Mouse (Mus musculus) left cerebral cortex, postnatal 25 days (tissue): Measurements from ENCODE around the gene Nebl. TPM values are rescaled to one million over a fixed set of nuclear protein-coding genes. Genes with fewer than 3 reads are reported as not detected.
"Not testable (repeated sequence)": the region's sequence is repeated elsewhere in the genome, so short reads cannot be mapped to it uniquely, and the experiment has no call there.

ENCODE experiments used
- DNase-seq, 2 experiments: peaks; one replicate each; pipeline ENCODE4 v3.0.0; 2022; ENCODE audit warnings: low spot score in 2 of 2, mixed read lengths in 1 of 2
- intact Hi-C: fragments of 180-260 bp; cut with DNase I; formaldehyde crosslinking; loops from one replicate; pipeline ENCODE4 v1.15.1; 2025
- microRNA-seq, 2 experiments: library from miRNA; unstranded; fragments of <30 nt; microRNA quantifications; one replicate each; pipeline ENCODE4 v1.2.0; 2022
- total RNA-seq, 2 experiments: library from RNA; stranded (reverse); gene quantifications; 2 replicates each; pipeline ENCODE4 v1.2.3; 2021

Gene Nebl
- total RNA-seq, 2 experiments from 2014 or later, result 63.7 to 80.4 TPM

DNA sequence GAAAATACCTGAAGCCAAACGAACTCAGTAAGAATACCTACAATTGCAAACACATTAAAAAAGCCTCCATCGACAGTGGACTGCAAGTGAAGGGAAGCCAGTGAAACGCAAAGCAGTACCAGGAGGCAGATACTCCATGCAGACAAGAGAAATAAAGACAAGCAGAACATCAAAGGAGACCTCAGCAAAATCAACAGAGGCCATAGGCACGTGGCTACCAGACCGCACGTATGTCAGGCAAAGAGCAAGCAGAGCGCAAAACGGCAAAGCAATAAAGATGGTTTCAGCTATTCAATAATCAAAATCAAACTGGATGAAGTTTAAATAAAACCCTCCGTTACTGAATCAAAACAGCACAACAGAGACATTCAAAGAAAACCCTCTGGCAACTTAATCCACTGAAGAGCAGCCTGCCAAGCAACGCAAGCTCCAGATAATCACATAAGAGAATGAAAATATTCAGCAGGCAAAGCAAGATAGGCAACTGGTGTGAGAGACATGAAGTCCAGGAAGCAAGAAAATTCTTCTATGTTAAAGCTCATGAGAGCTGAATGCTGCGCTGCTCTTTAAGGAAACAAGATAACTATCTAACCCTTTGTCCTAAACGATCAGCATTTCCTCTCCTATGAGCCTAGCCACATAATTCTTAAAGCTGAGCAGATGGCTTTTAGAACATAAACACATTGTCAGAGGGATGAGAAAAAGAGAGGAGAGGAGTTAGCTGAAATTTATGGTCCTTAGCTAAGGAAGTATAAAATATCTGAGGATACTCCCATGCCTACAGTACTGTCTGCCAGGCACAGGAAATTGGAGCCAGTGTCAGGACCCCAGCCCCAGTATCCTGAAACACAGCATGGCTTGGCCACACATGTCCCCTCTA is 367.7 kb downstream of the Nebl start:
- intact Hi-C loops, result no loop called here
- DNase-seq, result peak in 1 of 2 experiments; percentile 10

DNA sequence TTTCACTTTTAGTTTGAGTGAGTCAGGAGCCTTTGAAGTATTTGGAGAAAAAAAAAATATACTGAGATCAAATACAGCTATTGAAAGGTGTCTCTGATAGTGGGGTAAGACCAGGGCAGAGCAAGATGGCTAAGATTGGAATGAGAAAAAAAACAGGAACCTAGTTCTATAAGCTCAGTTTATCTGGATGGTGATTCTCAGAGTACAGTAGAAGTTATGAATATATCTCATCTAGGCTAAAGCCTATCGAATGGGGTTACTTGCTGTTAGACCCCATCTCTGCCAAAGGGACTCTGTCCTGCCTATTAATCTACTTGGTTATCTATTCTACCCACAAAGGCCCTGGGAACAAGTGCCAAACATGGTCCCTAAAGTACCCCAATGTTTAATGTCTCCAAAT is 369.1 kb downstream of the Nebl start:
- intact Hi-C loops, result no loop called here
- no peak for DNase-seq

DNA sequence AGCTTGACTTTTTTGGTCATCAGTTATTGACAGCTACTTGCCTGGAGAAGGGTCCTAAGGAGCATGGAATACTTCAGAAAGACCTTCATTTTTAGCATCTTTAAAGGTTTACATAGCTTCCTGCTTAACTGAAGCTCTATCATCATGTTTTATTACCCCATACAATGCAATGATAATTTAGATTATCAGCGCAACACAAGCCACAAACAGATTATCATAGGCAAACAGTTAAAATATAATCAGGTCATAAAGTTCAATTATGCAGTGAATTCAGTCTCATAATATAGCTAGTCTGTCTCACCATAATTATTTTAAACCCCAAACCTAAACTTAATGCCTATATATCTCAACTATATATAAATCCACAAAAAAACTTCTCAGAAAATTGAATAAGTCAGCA is 386.6 kb downstream of the Nebl start:
- intact Hi-C loops, result no loop called here
- no peak for DNase-seq

DNA sequence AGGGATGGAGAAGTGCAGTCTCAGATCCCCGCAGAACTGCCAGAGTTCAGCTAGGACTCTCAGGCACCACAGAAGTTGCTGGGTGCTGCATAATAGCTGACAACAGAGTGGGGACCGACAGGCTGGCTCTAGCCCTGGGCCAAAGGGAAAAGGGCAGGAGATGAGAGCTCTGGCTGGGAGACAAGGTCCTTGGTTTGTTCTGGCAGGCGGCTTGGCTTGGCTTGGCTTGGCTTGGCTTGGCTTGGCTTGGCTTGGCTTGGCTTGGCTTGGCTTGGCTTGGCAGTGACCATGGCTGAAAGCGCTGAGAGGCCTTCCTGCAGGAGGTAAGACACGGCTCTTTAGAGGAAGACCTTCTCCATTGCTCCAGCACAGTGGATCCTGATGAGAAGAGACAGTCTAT is 395.8 kb downstream of the Nebl start:
- intact Hi-C loops, result no loop called here
- DNase-seq, result peak; percentile 12 to 40

- intact Hi-C loops, result loop anchor here (5.0 kb wide), 1 partner anchor 969 kb away; the partner anchor contains the start of gene Plxdc2
- no peak for DNase-seq
These were observed 404.7 kb downstream of the Nebl start for GRCm38 (mm10) chr2:17326590-17326989.

- no peak for DNase-seq
- intact Hi-C loops, result no loop called here
These were observed 414.4 kb downstream of the Nebl start for GRCm38 (mm10) chr2:17316850-17317249.

- intact Hi-C loops, result no loop called here
- no peak for DNase-seq
These were observed 429.9 kb downstream of the Nebl start for GRCm38 (mm10) chr2:17301379-17301778.

DNA sequence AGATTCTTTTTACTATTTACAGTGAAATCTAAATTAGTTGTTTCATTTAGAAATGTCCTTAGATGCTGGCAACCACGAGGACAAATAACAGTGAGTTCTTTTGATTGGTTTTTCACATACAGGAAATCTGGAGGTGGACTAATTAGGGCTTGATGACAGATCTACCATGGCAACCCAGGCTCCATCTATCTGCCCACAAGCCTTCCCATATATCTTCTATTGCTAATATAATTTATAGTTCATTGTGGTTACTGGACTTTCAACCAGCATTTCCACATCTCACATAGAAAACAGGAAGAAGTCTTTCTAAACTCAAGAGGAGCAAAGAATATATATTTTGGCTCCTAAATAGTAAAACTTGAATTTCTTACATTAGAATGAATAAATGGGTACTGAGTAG is 433.8 kb downstream of the Nebl start:
- intact Hi-C loops, result no loop called here
- DNase-seq, result no peak

GRCm38 (mm10) chr2:17295257-17295656 is 436.0 kb downstream of the Nebl start:
- intact Hi-C loops, DNase-seq: not testable (repeated sequence)

Small RNA genes within 50 kb of the gene (microRNA-seq; reads per million reads assigned to microRNA genes)
- 0 reads per million in 2 experiments for gene Mir6419
